Mouse (Mus musculus) liver, postnatal 0 days (tissue): ENCODE measurements at regions not wholly inside any gene's neighbourhood (a gene's known extent, or its start where the extent isn't known, plus 50 kb on each side); places are given as distances from the start of the nearest gene placed in this dataset.
A peak's percentile ranks its signal among the peaks of the same experiment; 100 is the strongest.

ENCODE experiments used
- ATAC-seq: fragments of 200-750 bp; cut with Nextera tagmentation; 2 replicates; pipeline ENCODE4 v1.8.0; 2017; ENCODE audit warnings: mild to moderate bottlenecking, moderate library complexity
- DNase-seq: peaks from one replicate; pipeline ENCODE4 v3.0.0-alpha.2; 2016
- H3K27ac ChIP-seq: fragments of 300-500 bp; sonication (generic); 2 replicates; pipeline ENCODE4 v1.5.1; 2014; ENCODE audit warnings: antibody characterized with exemption, moderate library complexity, mild to moderate bottlenecking, low read depth
- H3K27me3 ChIP-seq: fragments of 300-500 bp; sonication (generic); 2 replicates; pipeline ENCODE4 v1.6.1; 2014; ENCODE audit warnings: low read length, control low read depth, mixed read lengths; ENCODE audit not compliant: insufficient read depth
- H3K36me3 ChIP-seq: fragments of 300-500 bp; sonication (generic); replicated peaks from 2 replicates; pipeline ENCODE4 v1.6.1; 2014; ENCODE audit warnings: mild to moderate bottlenecking, control low read depth, low read length, moderate library complexity, mixed read lengths; ENCODE audit not compliant: insufficient read depth
- H3K4me1 ChIP-seq: fragments of 300-500 bp; sonication (generic); 2 replicates; pipeline ENCODE4 v1.6.1; 2014; ENCODE audit warnings: antibody characterized with exemption, mild to moderate bottlenecking, control low read depth; ENCODE audit not compliant: insufficient read depth
- H3K4me2 ChIP-seq: fragments of 300-500 bp; sonication (generic); 2 replicates; pipeline ENCODE4 v1.6.1; 2014; ENCODE audit warnings: low read depth, mild to moderate bottlenecking, low read length, moderate library complexity, mixed read lengths
- H3K4me3 ChIP-seq: fragments of 300-500 bp; sonication (generic); 2 replicates; pipeline ENCODE4 v1.5.1; 2014; ENCODE audit warnings: low read depth, low read length
- H3K9ac ChIP-seq: fragments of 300-500 bp; sonication (generic); replicated peaks from 2 replicates; pipeline ENCODE4 v1.6.1; 2014; ENCODE audit warnings: mild to moderate bottlenecking, moderate library complexity
- H3K9me3 ChIP-seq: fragments of 300-500 bp; sonication (generic); 2 replicates; pipeline ENCODE4 v1.6.1; 2016; ENCODE audit warnings: mild to moderate bottlenecking, control low read depth, low read length, mixed read lengths
- CTCF ChIP-seq: sonication (generic); IDR thresholded peaks from 2 replicates; pipeline ENCODE4 v1.5.1; 2016; ENCODE audit warnings: antibody characterized with exemption, low read depth
- EP300 ChIP-seq: IDR thresholded peaks from 2 replicates; pipeline ENCODE4 v1.6.1; 2016; ENCODE audit warnings: antibody characterized with exemption, low read depth, mild to moderate bottlenecking
- WGBS: fragments of 180-500 bp; shearing (Covaris S2); extraction: QIAGEN DNeasy Blood & Tissue Kit; methylation state at CpG from one replicate; pipeline ENCODE4 v1.1.7; 2014; ENCODE audit not compliant: insufficient replicate concordance; 5-methylcytosine and 5-hydroxymethylcytosine counted together

DNA sequence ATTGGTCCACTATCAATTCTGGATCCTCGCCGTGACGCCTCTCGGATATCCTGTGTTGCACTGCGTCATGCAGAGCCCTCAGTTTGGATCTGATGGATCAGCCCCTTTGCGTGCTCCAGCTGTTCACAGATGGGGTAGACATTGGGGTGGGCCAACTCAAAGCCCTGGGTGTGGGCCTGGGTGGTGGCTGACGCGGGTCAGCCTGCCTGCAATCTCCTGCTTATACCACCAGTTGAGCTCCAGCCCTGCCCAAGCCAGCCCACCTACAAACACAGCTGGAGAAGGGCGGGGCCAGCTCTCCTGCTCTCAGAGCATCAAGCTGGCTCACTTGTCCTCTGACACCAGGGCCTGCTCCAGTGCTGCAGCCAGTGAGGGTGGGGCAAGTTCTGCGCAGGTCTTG, 73.1 kb downstream of the Rps15a start:
- H3K4me1 ChIP-seq = no peaks in the 10 kb centered on the region
- no peak for ATAC-seq
- TF ChIP-seq EP300 (no peak), CTCF (no peak)
- no peaks in the 10 kb centered on the region for H3K27me3 ChIP-seq
- no peak for DNase-seq
- H3K36me3 ChIP-seq = no peaks in the 10 kb centered on the region
- no peak overlapping the region for H3K27ac ChIP-seq
- no peak overlapping the region for H3K4me2 ChIP-seq
- no peak overlapping the region for H3K9ac ChIP-seq
- no peak overlapping the region for H3K4me3 ChIP-seq
- WGBS = 55% methylated on average over 10 of the region's 10 CpGs
- no peaks in the 10 kb centered on the region for H3K9me3 ChIP-seq

DNA sequence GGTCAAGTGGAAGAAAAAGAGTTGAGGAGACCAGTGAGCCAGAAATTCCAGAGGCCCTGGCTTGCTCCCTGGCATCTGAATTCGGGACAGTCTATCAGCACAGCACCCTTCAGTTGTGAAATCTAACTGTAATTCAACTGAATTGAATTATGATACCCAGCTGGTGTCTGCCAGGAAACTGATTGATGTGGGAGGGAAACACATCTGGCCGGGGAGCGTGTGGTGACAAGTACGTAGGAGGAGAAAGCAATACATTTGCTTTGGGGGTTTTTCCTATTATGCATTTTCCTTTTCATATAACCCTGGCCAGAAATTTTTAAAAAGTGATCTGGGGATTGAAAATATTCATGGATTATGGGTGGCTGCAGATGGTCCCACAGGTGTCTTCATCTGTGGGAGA, 76.1 kb downstream of the Rps15a start:
- no peak for DNase-seq
- no peak for TF ChIP-seq CTCF
- no peak for TF ChIP-seq EP300
- no peaks in the 10 kb centered on the region for H3K27me3 ChIP-seq
- 75% methylated on average over 4 of the region's 4 CpGs for WGBS
- no peak overlapping the region for H3K27ac ChIP-seq
- H3K36me3 ChIP-seq = no peaks in the 10 kb centered on the region
- H3K9ac ChIP-seq = no peak overlapping the region
- H3K9me3 ChIP-seq = no peaks in the 10 kb centered on the region
- no peak for ATAC-seq
- no peak overlapping the region for H3K4me2 ChIP-seq
- no peak overlapping the region for H3K4me3 ChIP-seq
- H3K4me1 ChIP-seq = no peaks in the 10 kb centered on the region

DNA sequence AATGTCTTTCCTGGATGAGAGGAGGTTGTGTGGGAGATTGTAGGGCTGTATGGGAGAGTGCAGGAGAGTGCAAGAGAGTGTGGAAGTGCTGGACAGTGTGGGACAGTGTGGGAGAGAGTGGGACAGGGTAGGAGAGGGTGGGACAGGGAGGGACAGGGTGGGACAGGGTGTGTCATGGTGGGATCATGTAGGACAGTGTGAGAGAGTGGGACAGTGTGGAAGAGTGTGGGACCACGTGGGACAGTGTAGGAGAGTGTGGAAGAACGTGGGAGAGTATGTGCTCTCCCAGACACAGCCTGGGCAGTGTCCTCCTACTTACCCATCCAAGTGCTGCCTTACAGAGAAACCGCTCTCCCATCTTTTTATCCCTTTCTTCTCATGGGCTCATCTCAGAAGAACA, 78.9 kb downstream of the Rps15a start:
- Histone ChIP-seq H3K9ac (no peak overlapping the region), H3K4me1 (no peaks in the 10 kb centered on the region), H3K9me3 (no peaks in the 10 kb centered on the region), H3K4me3 (no peak overlapping the region), H3K27ac (no peak overlapping the region), H3K36me3 (no peaks in the 10 kb centered on the region), H3K27me3 (no peaks in the 10 kb centered on the region), H3K4me2 (no peak overlapping the region)
- DNase-seq (no peak), ATAC-seq (no peak)
- TF ChIP-seq CTCF = no peak
- TF ChIP-seq EP300 = no peak
- 38% methylated on average over 3 of the region's 3 CpGs for WGBS

DNA sequence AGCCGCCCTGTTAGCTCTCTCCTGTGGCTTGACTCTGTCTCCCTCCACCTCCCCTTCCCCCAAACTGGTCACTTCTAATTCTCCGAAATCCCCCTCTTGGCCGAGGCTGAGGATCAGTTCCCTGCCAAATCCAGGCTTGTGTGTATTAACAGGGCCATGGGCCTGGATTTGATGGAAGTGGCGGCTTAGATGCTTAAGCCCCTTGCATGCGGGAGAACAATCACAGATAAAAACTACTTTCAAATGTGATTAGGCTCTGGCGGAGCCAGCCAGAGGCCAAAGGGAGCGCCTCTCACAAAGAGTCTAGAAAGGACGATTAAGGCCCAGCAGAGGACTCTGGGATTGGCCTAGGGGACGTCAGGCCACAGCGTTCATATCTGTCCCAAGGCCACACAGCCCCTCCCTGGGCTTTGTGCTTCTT, 89.9 kb downstream of the Rps15a start:
- H3K27ac ChIP-seq = no peak overlapping the region
- H3K4me3 ChIP-seq = no peak overlapping the region
- ATAC-seq (no peak), DNase-seq (no peak)
- H3K9me3 ChIP-seq = no peaks in the 10 kb centered on the region
- TF ChIP-seq CTCF = no peak
- TF ChIP-seq EP300 = no peak
- H3K4me2 ChIP-seq = no peak overlapping the region
- no peak overlapping the region for H3K9ac ChIP-seq
- no peaks in the 10 kb centered on the region for H3K27me3 ChIP-seq
- no peaks in the 10 kb centered on the region for H3K36me3 ChIP-seq
- no peaks in the 10 kb centered on the region for H3K4me1 ChIP-seq
- 29% methylated on average over 10 of the region's 10 CpGs for WGBS

DNA sequence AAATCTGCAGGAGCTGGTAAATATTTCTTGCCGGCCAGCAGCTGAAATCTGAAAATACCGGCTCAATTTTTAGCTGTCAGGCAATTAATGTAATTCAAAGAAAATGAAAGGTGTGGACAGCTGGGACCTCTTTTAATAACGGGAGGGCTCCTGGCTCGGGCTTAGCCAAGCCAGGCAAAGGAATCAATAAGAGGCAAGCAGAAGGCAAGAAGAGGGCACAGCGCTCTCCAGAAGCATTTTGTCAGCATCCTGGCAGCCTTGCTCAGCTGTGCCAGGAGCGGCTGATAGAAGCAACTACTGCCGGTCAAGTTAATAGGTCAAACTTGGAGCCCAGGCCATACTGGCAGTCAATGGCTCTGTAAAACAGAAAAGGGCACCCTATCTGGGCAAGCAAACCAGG, 111.4 kb downstream of the Rps15a start:
- H3K4me3 ChIP-seq = no peak overlapping the region
- H3K4me1 ChIP-seq = no peaks in the 10 kb centered on the region
- 76% methylated on average over 7 of the region's 7 CpGs for WGBS
- H3K9ac ChIP-seq = no peak overlapping the region
- no peak overlapping the region for H3K4me2 ChIP-seq
- no peaks in the 10 kb centered on the region for H3K36me3 ChIP-seq
- ATAC-seq = no peak
- TF ChIP-seq EP300 = no peak
- TF ChIP-seq CTCF = no peak
- H3K27ac ChIP-seq = no peak overlapping the region
- DNase-seq = no peak
- H3K9me3 ChIP-seq = no peaks in the 10 kb centered on the region
- no peaks in the 10 kb centered on the region for H3K27me3 ChIP-seq

DNA sequence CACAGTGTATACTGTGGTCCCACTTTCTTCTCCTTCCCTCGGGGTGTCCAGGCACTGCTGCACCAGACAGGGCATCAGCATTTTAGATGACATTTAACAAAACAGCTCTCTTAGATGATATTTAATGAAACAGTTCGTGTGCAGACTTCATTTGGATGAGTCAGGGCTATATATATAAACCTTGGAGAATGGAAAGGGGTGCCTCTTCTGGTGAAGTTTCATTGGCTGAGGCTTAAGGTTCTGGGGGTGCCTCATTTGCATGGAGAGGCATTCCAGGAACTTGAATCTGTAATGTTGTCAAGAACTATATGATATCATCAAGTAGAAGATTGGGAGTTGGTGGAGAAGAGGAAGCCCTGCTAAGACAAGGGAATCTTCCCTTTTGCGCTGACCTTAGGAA, 114.1 kb downstream of the Rps15a start:
- TF ChIP-seq EP300 = no peak
- H3K9me3 ChIP-seq = no peaks in the 10 kb centered on the region
- H3K4me3 ChIP-seq = no peak overlapping the region
- H3K36me3 ChIP-seq = no peaks in the 10 kb centered on the region
- DNase-seq (no peak), ATAC-seq (no peak)
- H3K4me1 ChIP-seq = no peaks in the 10 kb centered on the region
- no peak overlapping the region for H3K4me2 ChIP-seq
- H3K27me3 ChIP-seq = no peaks in the 10 kb centered on the region
- 55% methylated on average over 3 of the region's 3 CpGs for WGBS
- H3K27ac ChIP-seq = no peak overlapping the region
- no peak overlapping the region for H3K9ac ChIP-seq

DNA sequence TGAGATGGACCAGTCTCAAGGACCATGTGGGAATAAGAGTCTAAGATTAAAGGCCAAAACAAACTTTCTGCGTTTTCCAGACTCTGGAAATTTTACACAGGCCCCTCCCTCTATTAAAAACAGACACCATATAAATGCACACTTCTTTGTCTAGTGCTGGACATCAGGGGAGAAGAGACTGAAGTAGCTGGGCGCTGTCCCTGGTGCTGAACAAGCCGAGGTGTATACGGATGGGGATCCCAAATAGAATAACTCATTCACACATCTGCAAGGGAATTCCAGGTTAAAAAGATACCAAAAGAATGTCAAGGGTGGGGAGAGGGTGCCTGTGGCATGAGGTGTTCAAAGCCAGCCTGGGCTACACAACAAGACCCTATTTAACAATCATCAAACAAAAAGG, 114.9 kb downstream of the Rps15a start:
- Histone ChIP-seq H3K27ac (no peak overlapping the region), H3K4me1 (no peaks in the 10 kb centered on the region), H3K36me3 (no peaks in the 10 kb centered on the region), H3K9me3 (no peaks in the 10 kb centered on the region), H3K4me3 (no peak overlapping the region), H3K27me3 (no peaks in the 10 kb centered on the region), H3K4me2 (no peak overlapping the region), H3K9ac (no peak overlapping the region)
- WGBS = 9% methylated on average over 4 of the region's 4 CpGs
- ATAC-seq = no peak
- TF ChIP-seq EP300 = no peak
- TF ChIP-seq CTCF = no peak
- DNase-seq = peak; percentile 55
